Mouse (Mus musculus) liver, adult 2 months (tissue): ENCODE results near the gene Rgs7bp.

Experiments used
- CTCF ChIP-seq: fragments of 200-500 bp; IDR thresholded peaks from 2 replicates; pipeline ENCODE4 v1.5.1; 2011; ENCODE audit warnings: low read depth, low read length, control low read depth
- POLR2A ChIP-seq: fragments of 200-500 bp; IDR thresholded peaks from 2 replicates; pipeline ENCODE4 v1.6.1; 2011; ENCODE audit warnings: low read length, control low read depth; ENCODE audit not compliant: insufficient read depth; ENCODE audit errors: extremely low read depth

GRCm38 (mm10) chr13:105051432-105051831 lies 3.3 kb downstream of the Rgs7bp start:
- TF ChIP-seq CTCF (no peak), POLR2A (no peak)
